Mouse (Mus musculus) E14TG2a.4 (cell line): ENCODE data around the gene Cmbl.
"Not testable (repeated sequence)": the region's sequence is repeated elsewhere in the genome, so short reads cannot be mapped to it uniquely, and the experiment has no call there.

ENCODE experiments used
- H3K27me3 ChIP-seq: 2 replicates; pipeline ENCODE4 v1.6.1; 2014; ENCODE audit warnings: low read length, control low read depth; ENCODE audit not compliant: insufficient read depth
- H3K36me3 ChIP-seq: 2 replicates; pipeline ENCODE4 v1.6.1; 2014; ENCODE audit warnings: low read length, control low read depth; ENCODE audit not compliant: insufficient read depth
- H3K4me1 ChIP-seq: replicated peaks from 2 replicates; pipeline ENCODE4 v1.6.1; 2014; ENCODE audit warnings: low read depth, low read length, control low read depth
- H3K4me3 ChIP-seq: replicated peaks from 2 replicates; pipeline ENCODE4 v1.5.1; 2014; ENCODE audit warnings: mild to moderate bottlenecking, low read length
- H3K9me3 ChIP-seq: 2 replicates; pipeline ENCODE4 v1.6.1; 2014; ENCODE audit warnings: low read length, control low read depth
- CTCF ChIP-seq: conservative IDR thresholded peaks from 2 replicates; pipeline ENCODE4 v1.5.1; 2014; ENCODE audit warnings: low read length
- NANOG ChIP-seq: IDR thresholded peaks from 2 replicates; pipeline ENCODE4 v1.6.1; 2014; ENCODE audit warnings: borderline replicate concordance, low read length, mixed read lengths
- POU5F1 ChIP-seq: IDR thresholded peaks from 2 replicates; pipeline ENCODE4 v1.6.1; 2014; ENCODE audit warnings: low read length, borderline replicate concordance

Cmbl gene

GRCm38 (mm10) chr15:31568581-31568996, 3.4 kb downstream of the Cmbl start:
- Histone ChIP-seq H3K4me1 (peaks cover 32% of the 10 kb centered on the region), H3K36me3 (no peaks in the 10 kb centered on the region), H3K4me3 (no peak overlapping the region; the same call in 1 of the 2 replicates), H3K9me3 (no peaks in the 10 kb centered on the region), H3K27me3 (no peaks in the 10 kb centered on the region; the same call in 1 of the 2 replicates)
- TF ChIP-seq CTCF (no peak), POU5F1 (no peak), NANOG (no peak)

- H3K4me1 ChIP-seq, result peaks cover 26% of the 10 kb centered on the region
- no peak for TF ChIP-seq POU5F1
- TF ChIP-seq CTCF, result no peak
- TF ChIP-seq NANOG, result no peak
- no peaks in the 10 kb centered on the region for H3K36me3 ChIP-seq
- no peaks in the 10 kb centered on the region for H3K9me3 ChIP-seq
- no peak overlapping the region for H3K4me3 ChIP-seq
- no peaks in the 10 kb centered on the region; the same call in 1 of the 2 replicates for H3K27me3 ChIP-seq
Measured at GRCm38 (mm10) chr15:31569325-31570022, 4.3 kb downstream of the Cmbl start.

GRCm38 (mm10) chr15:31570959-31571358, 5.8 kb downstream of the Cmbl start:
- no peaks in the 10 kb centered on the region for H3K36me3 ChIP-seq
- no peak overlapping the region for H3K4me3 ChIP-seq
- TF ChIP-seq NANOG (no peak), CTCF (no peak), POU5F1 (no peak)
- H3K27me3 ChIP-seq, result no peaks in the 10 kb centered on the region
- H3K9me3 ChIP-seq, result no peaks in the 10 kb centered on the region
- peaks cover 26% of the 10 kb centered on the region for H3K4me1 ChIP-seq

- Histone ChIP-seq H3K9me3 (no peaks in the 10 kb centered on the region), H3K4me1 (peaks cover 25% of the 10 kb centered on the region), H3K4me3 (no peak overlapping the region), H3K36me3 (no peaks in the 10 kb centered on the region), H3K27me3 (no peaks in the 10 kb centered on the region)
- TF ChIP-seq CTCF (no peak), NANOG (no peak), POU5F1 (no peak)
Measured at GRCm38 (mm10) chr15:31571906-31572722, 6.9 kb downstream of the Cmbl start.

GRCm38 (mm10) chr15:31573287-31573686, 8.1 kb downstream of the Cmbl start:
- Histone ChIP-seq H3K4me1 (peaks cover 14% of the 10 kb centered on the region), H3K27me3 (no peaks in the 10 kb centered on the region), H3K36me3 (no peaks in the 10 kb centered on the region), H3K9me3 (no peaks in the 10 kb centered on the region), H3K4me3 (no peak overlapping the region)
- TF ChIP-seq CTCF, result no peak
- no peak for TF ChIP-seq NANOG
- TF ChIP-seq POU5F1, result no peak

- TF ChIP-seq POU5F1 (no peak), CTCF (no peak)
- no peaks in the 10 kb centered on the region for H3K27me3 ChIP-seq
- no peak overlapping the region for H3K4me3 ChIP-seq
- H3K36me3 ChIP-seq, result no peaks in the 10 kb centered on the region
- no peaks in the 10 kb centered on the region for H3K9me3 ChIP-seq
- peaks cover 10% of the 10 kb centered on the region for H3K4me1 ChIP-seq
Measured at GRCm38 (mm10) chr15:31573692-31574091, 8.5 kb downstream of the Cmbl start.

GRCm38 (mm10) chr15:31576076-31576475, 10.9 kb downstream of the Cmbl start:
- no peaks in the 10 kb centered on the region for H3K36me3 ChIP-seq
- H3K27me3 ChIP-seq, result no peaks in the 10 kb centered on the region
- H3K9me3 ChIP-seq, result no peaks in the 10 kb centered on the region
- no peak for TF ChIP-seq POU5F1
- TF ChIP-seq CTCF, result no peak
- no peak for TF ChIP-seq NANOG
- no peak overlapping the region for H3K4me3 ChIP-seq
- H3K4me1 ChIP-seq, result 0 out of 2 replicates have a peak, but pooled peaks cover 3% of the 10 kb centered on the region

GRCm38 (mm10) chr15:31581086-31581485, 15.9 kb downstream of the Cmbl start:
- not testable (repeated sequence) for H3K4me1 ChIP-seq, H3K4me3 ChIP-seq, H3K36me3 ChIP-seq, H3K27me3 ChIP-seq, H3K9me3 ChIP-seq

- no peak overlapping the region for H3K4me3 ChIP-seq
- H3K4me1 ChIP-seq, result peaks cover 6% of the 10 kb centered on the region; the same call in 1 of the 2 replicates
- no peaks in the 10 kb centered on the region for H3K9me3 ChIP-seq
- no peaks in the 10 kb centered on the region for H3K36me3 ChIP-seq
- no peaks in the 10 kb centered on the region for H3K27me3 ChIP-seq
- no peak for TF ChIP-seq NANOG
- no peak for TF ChIP-seq POU5F1
- TF ChIP-seq CTCF, result no peak
Measured at GRCm38 (mm10) chr15:31583304-31584085, 18.3 kb downstream of the Cmbl start.
